Mouse (Mus musculus) neural tube, embryonic 13.5 days (tissue): ENCODE measurements around the gene Ube2u. TPM values are rescaled to one million over a fixed set of nuclear protein-coding genes. Genes with fewer than 3 reads are reported as not detected.

Experiments used
- ATAC-seq: fragments of 200-750 bp; cut with Nextera tagmentation; 2 replicates; pipeline ENCODE4 v1.8.0; 2017; ENCODE audit warnings: low read depth, mild to moderate bottlenecking, moderate TSS enrichment, moderate library complexity
- H3K27ac ChIP-seq: fragments of 300-500 bp; sonication (generic); replicated peaks from 2 replicates; pipeline ENCODE4 v1.5.1; 2015; ENCODE audit warnings: moderate library complexity, mild to moderate bottlenecking, inconsistent platforms
- H3K27me3 ChIP-seq: fragments of 300-500 bp; sonication (generic); 2 replicates; pipeline ENCODE4 v1.6.1; 2015; ENCODE audit warnings: mild to moderate bottlenecking, inconsistent platforms
- H3K36me3 ChIP-seq: fragments of 300-500 bp; sonication (generic); 2 replicates; pipeline ENCODE4 v1.6.1; 2015; ENCODE audit warnings: mild to moderate bottlenecking, inconsistent platforms
- H3K4me1 ChIP-seq: fragments of 300-500 bp; sonication (generic); replicated peaks from 2 replicates; pipeline ENCODE4 v1.6.1; 2015; ENCODE audit warnings: inconsistent platforms
- H3K4me2 ChIP-seq: fragments of 300-500 bp; sonication (generic); 2 replicates; pipeline ENCODE4 v1.6.1; 2015; ENCODE audit warnings: inconsistent platforms, mild to moderate bottlenecking, moderate library complexity
- H3K4me3 ChIP-seq: fragments of 300-500 bp; sonication (generic); 2 replicates; pipeline ENCODE4 v1.5.1; 2015; ENCODE audit warnings: mild to moderate bottlenecking, inconsistent platforms
- H3K9ac ChIP-seq: fragments of 300-500 bp; sonication (generic); 2 replicates; pipeline ENCODE4 v1.6.1; 2015; ENCODE audit warnings: moderate library complexity, mild to moderate bottlenecking, inconsistent platforms
- H3K9me3 ChIP-seq: fragments of 300-500 bp; sonication (generic); 2 replicates; pipeline ENCODE4 v1.6.1; 2016; ENCODE audit warnings: inconsistent platforms
- whole genome bisulfite sequencing: fragments of 180-500 bp; shearing (Covaris S2); methylation state at CpG from one replicate; pipeline ENCODE4 v1.1.7; 2015; 5-methylcytosine and 5-hydroxymethylcytosine counted together
- polyA plus RNA-seq: library from polyadenylated mRNA; unstranded; fragments of >200 nt; fragmentation: Nextera tagmentation; extraction: Ambion mirVana; gene quantifications from 2 replicates; pipeline ENCODE4 v1.2.1, GENCODE M21; 2015

Gene Ube2u
- polyA plus RNA-seq, 1 experiment from 2014 or later, result 0.17 TPM

- Histone ChIP-seq H3K9ac (peak overlapping the region; percentile 62), H3K4me2 (peak overlapping the region; percentile 70), H3K27ac (0 out of 2 replicates have a peak overlapping the region, but pooled peaks have one; percentile 46), H3K27me3 (no peaks in the 10 kb centered on the region; the same call in 1 of the 2 replicates), H3K9me3 (no peaks in the 10 kb centered on the region), H3K4me3 (peak overlapping the region; percentile 37), H3K4me1 (peaks cover 11% of the 10 kb centered on the region), H3K36me3 (no peaks in the 10 kb centered on the region)
- peak; percentile 95 for ATAC-seq
- WGBS, result 7% methylated on average over 21 of the region's 21 CpGs
These were observed 109.9 kb downstream of the Ube2u start for GRCm38 (mm10) chr4:100588236-100589206.

- WGBS, result 94% methylated on average over 4 of the region's 4 CpGs
- ATAC-seq, result no peak
These were observed 117.1 kb downstream of the Ube2u start for GRCm38 (mm10) chr4:100595771-100596170.

DNA sequence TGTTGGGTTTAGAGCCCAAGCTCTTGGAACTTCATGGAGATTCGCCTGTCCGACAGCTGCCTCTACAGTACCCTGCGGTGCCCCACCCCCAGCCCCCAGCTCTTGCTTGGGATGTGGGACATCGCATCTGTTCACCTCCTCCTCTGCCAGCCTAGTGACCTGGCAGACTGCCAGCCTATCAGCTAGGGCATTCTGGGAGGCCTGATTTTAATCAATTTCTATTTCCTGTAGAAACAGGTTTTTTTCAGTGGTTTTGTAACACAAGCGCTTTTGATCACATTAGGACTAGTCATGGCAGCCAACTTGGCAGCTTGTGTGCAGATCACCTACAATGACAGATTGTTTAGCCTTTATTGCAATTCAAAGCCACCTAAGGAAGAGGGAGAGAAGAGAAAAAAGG, 118.0 kb downstream of the Ube2u start:
- no peak overlapping the region for H3K27ac ChIP-seq
- H3K4me1 ChIP-seq, result peaks cover 11% of the 10 kb centered on the region
- H3K9ac ChIP-seq, result no peak overlapping the region
- no peak overlapping the region for H3K4me3 ChIP-seq
- H3K4me2 ChIP-seq, result no peak overlapping the region
- H3K9me3 ChIP-seq, result no peaks in the 10 kb centered on the region
- H3K27me3 ChIP-seq, result no peaks in the 10 kb centered on the region; the same call in 1 of the 2 replicates
- H3K36me3 ChIP-seq, result no peaks in the 10 kb centered on the region
- ATAC-seq, result peak; percentile 73; the same call in 1 of the 2 replicates
- 57% methylated on average over 5 of the region's 5 CpGs for WGBS

More at GRCm38 (mm10) chr4:100595771-100596170, 117.1 kb downstream of the Ube2u start:
- Histone ChIP-seq H3K9ac (no peak overlapping the region), H3K27ac (no peak overlapping the region), H3K27me3 (no peaks in the 10 kb centered on the region; the same call in 1 of the 2 replicates), H3K4me3 (no peak overlapping the region), H3K36me3 (no peaks in the 10 kb centered on the region), H3K9me3 (no peaks in the 10 kb centered on the region), H3K4me1 (peaks cover 11% of the 10 kb centered on the region), H3K4me2 (no peak overlapping the region)

GRCm38 (mm10) chr4:100597049-100597448, 118.4 kb downstream of the Ube2u start:
- 0 out of 2 replicates have a peak, but pooled peaks have one; percentile 48 for ATAC-seq

More at GRCm38 (mm10) chr4:100597049-100597448, 118.4 kb downstream of the Ube2u start:
- peaks cover 11% of the 10 kb centered on the region for H3K4me1 ChIP-seq
- no peak overlapping the region for H3K4me3 ChIP-seq
- no peaks in the 10 kb centered on the region; the same call in 1 of the 2 replicates for H3K27me3 ChIP-seq
- H3K36me3 ChIP-seq, result no peaks in the 10 kb centered on the region
- no peak overlapping the region for H3K27ac ChIP-seq
- no peaks in the 10 kb centered on the region for H3K9me3 ChIP-seq
- no peak overlapping the region for H3K4me2 ChIP-seq
- WGBS, result 92% methylated on average over 4 of the region's 4 CpGs
- H3K9ac ChIP-seq, result no peak overlapping the region
